Mouse (Mus musculus): Measurements from ENCODE around the gene Olfr923.
"Not testable (repeated sequence)": the region's sequence is repeated elsewhere in the genome, so short reads cannot be mapped to it uniquely, and the experiment has no call there.

Olfr923 gene

DNA sequence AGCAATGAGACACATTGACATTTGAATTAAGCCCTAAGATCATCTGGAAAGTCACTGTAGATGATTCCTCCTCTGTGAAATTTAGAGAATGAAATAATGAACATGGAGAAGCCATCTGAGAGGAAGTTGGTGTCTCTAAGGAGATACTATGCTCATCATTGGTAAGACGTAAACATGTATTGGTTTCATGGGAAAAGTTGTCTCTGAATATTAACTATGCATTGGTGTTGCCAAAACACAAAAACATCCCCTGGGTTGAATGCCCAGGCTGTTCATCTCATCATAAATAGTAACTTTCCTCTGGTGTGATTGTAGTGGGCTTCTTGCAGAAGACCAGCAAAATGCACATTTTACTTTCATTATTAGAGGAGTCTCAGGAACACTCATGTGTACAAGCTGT, at the start of gene Olfr923:
Gene Olfr923, plus strand, starts transcription at position 301 of the 400 bp plus-strand sequence.
- no peak for DNase-seq (ENCODE audit: low read depth, low spot score)
- no peaks in the 10 kb centered on the region for H3K36me3 ChIP-seq (ENCODE audit: control insufficient read depth, insufficient read depth, low read length, poor library complexity, severe bottlenecking)
- H3K27me3 ChIP-seq (ENCODE audit: control insufficient read depth, insufficient read depth, low read length, poor library complexity, severe bottlenecking): no peaks in the 10 kb centered on the region

DNA sequence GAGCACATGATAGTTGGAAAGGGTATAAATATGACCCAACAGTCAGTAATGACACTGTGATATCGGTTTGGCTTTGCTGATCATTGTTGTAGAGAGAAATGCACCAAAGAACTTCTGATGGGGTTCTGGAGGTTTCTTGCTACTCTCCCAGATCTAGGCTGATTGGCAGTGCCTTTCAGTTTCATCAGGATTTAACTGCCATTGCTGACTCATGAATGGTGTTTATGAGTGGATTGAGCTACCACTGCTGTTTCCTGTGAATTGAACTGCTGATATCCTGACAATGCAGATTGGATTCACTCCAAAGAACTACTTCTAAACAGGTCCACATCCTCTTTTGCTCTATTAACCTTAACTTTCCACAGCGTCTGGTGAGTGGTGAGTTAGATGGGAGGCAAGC, 33.7 kb upstream of the Olfr923 start:
- Histone ChIP-seq H3K36me3 (ENCODE audit: control insufficient read depth, insufficient read depth, low read length, poor library complexity, severe bottlenecking) (no peaks in the 10 kb centered on the region), H3K27me3 (ENCODE audit: control insufficient read depth, insufficient read depth, low read length, poor library complexity, severe bottlenecking) (no peaks in the 10 kb centered on the region)

GRCm38 (mm10) chr9:38805696-38806095, 20.6 kb upstream of the Olfr923 start:
- no peaks in the 10 kb centered on the region for H3K36me3 ChIP-seq (ENCODE audit: control insufficient read depth, insufficient read depth, low read length, poor library complexity, severe bottlenecking)
- no peaks in the 10 kb centered on the region for H3K27me3 ChIP-seq (ENCODE audit: control insufficient read depth, insufficient read depth, low read length, poor library complexity, severe bottlenecking)
- DNase-seq (ENCODE audit: low read depth, low spot score): no peak

More for the DNA sequence above, 33.7 kb upstream of the Olfr923 start:
- DNase-seq (ENCODE audit: low read depth, low spot score): no peak

DNA sequence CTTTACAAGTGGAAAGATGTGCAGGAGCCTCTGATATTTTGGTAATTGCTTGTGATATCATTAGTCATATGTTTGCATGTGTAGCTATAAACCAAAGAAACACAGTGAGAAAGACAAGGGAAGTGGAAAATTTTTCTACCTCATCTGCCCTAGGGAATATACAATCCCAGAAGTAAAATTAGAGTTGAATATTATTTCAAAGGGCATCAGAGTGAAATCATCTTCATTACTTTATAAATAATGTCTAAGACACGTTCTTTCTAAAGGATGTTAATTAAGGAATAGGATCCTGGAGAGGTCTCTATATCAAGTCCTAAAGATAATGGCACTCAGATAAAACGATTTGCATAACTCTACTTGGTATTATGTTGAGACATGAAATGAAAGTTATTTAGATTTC, 12.0 kb upstream of the Olfr923 start, which contains the start of gene Olfr922:
Gene Olfr922, plus strand, starts transcription at position 301 of the 400 bp plus-strand sequence.
- no peaks in the 10 kb centered on the region for H3K36me3 ChIP-seq (ENCODE audit: control insufficient read depth, insufficient read depth, low read length, poor library complexity, severe bottlenecking)
- no peak for DNase-seq (ENCODE audit: low read depth, low spot score)
- no peaks in the 10 kb centered on the region for H3K27me3 ChIP-seq (ENCODE audit: control insufficient read depth, insufficient read depth, low read length, poor library complexity, severe bottlenecking)

- H3K36me3 ChIP-seq (ENCODE audit: control insufficient read depth, insufficient read depth, low read length, poor library complexity, severe bottlenecking): no peaks in the 10 kb centered on the region
- no peak for DNase-seq (ENCODE audit: low read depth, low spot score)
- no peaks in the 10 kb centered on the region for H3K27me3 ChIP-seq (ENCODE audit: control insufficient read depth, insufficient read depth, low read length, poor library complexity, severe bottlenecking)
Measured at GRCm38 (mm10) chr9:38815458-38815986, 10.8 kb upstream of the Olfr923 start.

DNA sequence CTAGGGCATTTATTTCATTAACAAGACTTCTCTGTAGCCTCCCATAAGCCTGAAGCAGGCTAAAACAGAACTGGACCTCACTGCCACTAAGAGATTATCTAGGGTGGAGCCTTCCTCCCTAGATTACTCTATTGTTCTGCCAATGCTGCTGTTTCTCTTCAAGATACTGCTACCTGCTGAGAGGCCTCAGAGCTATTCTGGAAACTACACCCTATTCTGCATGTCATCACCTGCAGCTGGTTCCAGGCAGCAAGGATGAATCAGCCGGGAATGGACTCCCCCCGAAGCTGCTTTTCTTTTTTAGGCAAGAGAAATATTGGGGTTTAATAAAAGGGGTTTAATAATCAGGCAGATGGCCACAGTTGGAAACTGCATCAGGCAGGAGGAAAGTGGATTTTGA, 6.7 kb downstream of the Olfr923 start:
- no peak for DNase-seq (ENCODE audit: low read depth, low spot score)
- H3K36me3 ChIP-seq (ENCODE audit: control insufficient read depth, insufficient read depth, low read length, poor library complexity, severe bottlenecking): no peaks in the 10 kb centered on the region

DNA sequence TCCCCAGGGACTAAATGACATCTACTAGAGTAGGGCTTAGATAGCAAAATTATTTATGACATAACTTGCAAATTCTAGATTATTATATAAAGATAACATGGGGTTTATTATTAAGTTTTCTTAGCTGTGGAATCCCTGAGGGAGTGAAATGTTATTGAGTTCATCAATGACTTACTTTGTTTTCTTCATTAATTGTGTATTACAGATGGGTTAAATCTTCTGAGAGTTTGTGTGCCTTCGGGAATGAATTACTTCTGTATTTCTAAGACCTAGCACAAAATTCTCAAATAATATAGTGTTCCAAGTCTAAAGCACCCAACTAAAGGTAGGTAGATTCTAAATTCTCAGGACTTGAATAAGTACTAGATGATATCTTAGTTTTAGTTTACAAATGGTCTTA, 17.8 kb downstream of the Olfr923 start, which contains the start of gene Olfr924:
Gene Olfr924, plus strand, starts transcription at position 301 of the 400 bp plus-strand sequence.
- no peak for DNase-seq (ENCODE audit: low read depth, low spot score)
- Histone ChIP-seq H3K27me3 (ENCODE audit: control insufficient read depth, insufficient read depth, low read length, poor library complexity, severe bottlenecking) (no peaks in the 10 kb centered on the region), H3K36me3 (ENCODE audit: control insufficient read depth, insufficient read depth, low read length, poor library complexity, severe bottlenecking) (no peaks in the 10 kb centered on the region)

More for the DNA sequence above, 6.7 kb downstream of the Olfr923 start:
- H3K27me3 ChIP-seq (ENCODE audit: control insufficient read depth, insufficient read depth, low read length, poor library complexity, severe bottlenecking): no peaks in the 10 kb centered on the region

DNA sequence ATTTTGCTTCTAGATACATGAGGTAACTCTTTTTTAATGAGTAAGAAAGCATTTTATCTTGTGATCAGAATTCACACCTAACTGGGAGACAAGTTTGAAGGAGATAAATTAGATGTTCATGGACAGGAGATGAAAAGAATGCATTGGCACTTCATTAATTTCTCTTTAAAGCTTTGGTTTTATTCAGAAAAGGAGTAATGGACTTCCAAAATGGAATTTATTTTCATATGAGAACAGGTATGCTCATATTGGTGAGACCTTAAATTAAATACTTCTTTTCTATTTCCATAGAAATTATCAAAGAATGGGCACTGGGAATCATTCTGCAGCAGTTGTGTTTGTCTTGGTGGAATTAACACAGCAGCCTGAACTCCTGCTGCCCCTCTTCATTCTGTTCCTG, 28.4 kb downstream of the Olfr923 start, which contains the start of gene Olfr26:
Gene Olfr26, plus strand, starts transcription at position 301 of the 400 bp plus-strand sequence.
- Histone ChIP-seq H3K36me3 (ENCODE audit: control insufficient read depth, insufficient read depth, low read length, poor library complexity, severe bottlenecking) (no peaks in the 10 kb centered on the region), H3K27me3 (ENCODE audit: control insufficient read depth, insufficient read depth, low read length, poor library complexity, severe bottlenecking) (no peaks in the 10 kb centered on the region)
- no peak for DNase-seq (ENCODE audit: low read depth, low spot score)

DNA sequence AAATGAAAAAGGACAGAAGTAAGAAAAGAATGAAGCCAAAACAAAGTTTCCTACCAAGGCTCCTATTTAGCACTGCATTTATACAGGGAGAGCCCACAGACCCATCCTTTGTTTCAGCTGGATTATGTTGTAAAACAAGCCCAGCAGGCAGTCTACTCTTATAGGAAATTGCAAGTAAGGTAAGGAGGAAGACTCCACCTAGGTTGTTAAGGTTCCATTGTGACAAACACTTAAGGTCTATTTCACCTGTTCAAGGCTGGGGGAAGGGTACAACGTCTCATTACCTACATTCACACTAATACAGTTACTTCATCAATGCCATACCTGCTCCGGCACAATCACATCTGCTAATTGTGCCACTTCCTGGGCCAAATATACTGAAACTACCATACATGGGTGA, 48.5 kb downstream of the Olfr923 start:
- not testable (repeated sequence) for DNase-seq (ENCODE audit: low read depth, low spot score); H3K27me3 ChIP-seq (ENCODE audit: control insufficient read depth, insufficient read depth, low read length, poor library complexity, severe bottlenecking); H3K36me3 ChIP-seq (ENCODE audit: control insufficient read depth, insufficient read depth, low read length, poor library complexity, severe bottlenecking)

DNA sequence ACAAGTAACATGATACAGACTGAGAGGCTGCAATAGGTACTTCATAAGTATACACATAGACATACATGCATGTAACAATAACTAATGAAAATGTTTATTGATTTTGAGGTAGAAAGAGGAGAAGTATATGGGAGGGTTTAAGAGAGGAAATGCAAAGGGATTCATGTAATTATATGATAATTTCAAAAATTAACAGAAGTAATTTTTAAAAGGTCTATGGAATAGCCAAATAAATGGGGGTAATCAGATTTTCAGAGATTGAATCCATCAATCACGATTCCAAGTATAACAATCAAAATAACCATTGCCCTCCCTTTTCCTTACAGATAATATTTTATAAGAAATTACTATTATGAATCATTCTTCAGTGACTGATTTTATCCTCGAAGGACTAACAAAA, 50.5 kb downstream of the Olfr923 start, which contains the start of gene Olfr926:
Gene Olfr926, plus strand, starts transcription at position 301 of the 400 bp plus-strand sequence.
- Histone ChIP-seq H3K36me3 (ENCODE audit: control insufficient read depth, insufficient read depth, low read length, poor library complexity, severe bottlenecking) (no peaks in the 10 kb centered on the region), H3K27me3 (ENCODE audit: control insufficient read depth, insufficient read depth, low read length, poor library complexity, severe bottlenecking) (no peaks in the 10 kb centered on the region)
- DNase-seq (ENCODE audit: low read depth, low spot score): no peak
